Mouse (Mus musculus) CH12.LX (cell line): ENCODE data around the gene Abcd3. TPM values are rescaled to one million over a fixed set of nuclear protein-coding genes. Genes with fewer than 3 reads are reported as not detected.

ENCODE experiments used
- DNase-seq: peaks from one replicate; pipeline ENCODE4 v3.0.0-alpha.2; 2013; ENCODE audit errors: extremely low read depth
- H3K27ac ChIP-seq: 2 replicates; pipeline ENCODE4 v1.5.1; 2012; ENCODE audit warnings: low read depth, mild to moderate bottlenecking, control low read depth, moderate library complexity; ENCODE audit not compliant: insufficient read depth
- H3K27me3 ChIP-seq: replicated peaks from 2 replicates; pipeline ENCODE3; 2012; ENCODE audit warnings: inconsistent platforms
- H3K36me3 ChIP-seq, 2 experiments: replicated peaks in 1 of 2; 2 replicates each; pipeline versions ENCODE3 to v1.6.1; 2012; ENCODE audit warnings: inconsistent platforms in 1 of 2, low read length in 1 of 2, mild to moderate bottlenecking in 1 of 2, mixed read lengths in 1 of 2, moderate library complexity in 1 of 2; ENCODE audit not compliant: control insufficient read depth in 1 of 2, insufficient read depth in 1 of 2
- H3K4me1 ChIP-seq, 2 experiments: 2 replicates each; pipeline ENCODE4 v1.6.1; 2012; ENCODE audit warnings: inconsistent platforms in 1 of 2, moderate library complexity in 1 of 2; ENCODE audit not compliant: insufficient read depth in 2 of 2, control insufficient read depth in 1 of 2
- H3K4me2 ChIP-seq: 2 replicates; pipeline ENCODE4 v1.6.1; 2012; ENCODE audit warnings: low read depth, mild to moderate bottlenecking, control low read depth; ENCODE audit not compliant: poor library complexity, insufficient read depth, severe bottlenecking
- H3K4me3 ChIP-seq, 3 experiments: fragments of 150-350 bp in 1 of 3; sonication (generic) in 1 of 3; replicated peaks in 1 of 3; 2 replicates each; pipeline versions ENCODE3 to v1.5.1; 2011 to 2012; ENCODE audit warnings: low read depth in 2 of 3, low read length in 2 of 3, mild to moderate bottlenecking in 2 of 3, moderate library complexity in 2 of 3, control low read depth in 1 of 3, improper control_type of control experiment in 1 of 3, inconsistent platforms in 1 of 3, mixed read lengths in 1 of 3; ENCODE audit not compliant: poor library complexity in 1 of 3
- H3K79me2 ChIP-seq: replicated peaks from 2 replicates; pipeline ENCODE4 v1.6.1; 2012; ENCODE audit warnings: mild to moderate bottlenecking, moderate library complexity; ENCODE audit not compliant: control insufficient read depth, poor library complexity, insufficient read depth, severe bottlenecking; ENCODE audit errors: extremely low read depth
- H3K9ac ChIP-seq: 2 replicates; pipeline ENCODE4 v1.6.1; 2012; ENCODE audit warnings: low read depth, mild to moderate bottlenecking, control low read depth, moderate library complexity; ENCODE audit not compliant: insufficient read depth
- H3K9me3 ChIP-seq: replicated peaks from 2 replicates; pipeline ENCODE3; 2012; ENCODE audit warnings: low read length, inconsistent platforms, mixed read lengths
- CHD1 ChIP-seq: IDR thresholded peaks from 2 replicates; pipeline ENCODE4 v1.6.1; 2012; ENCODE audit warnings: low read depth, low read length, improper control_type of control experiment, inconsistent platforms
- CHD2 ChIP-seq: IDR thresholded peaks from 2 replicates; pipeline ENCODE4 v1.6.1; 2011; ENCODE audit warnings: low read length, improper control_type of control experiment
- CTCF ChIP-seq, 2 experiments: IDR thresholded peaks in 1 of 2; conservative IDR thresholded peaks in 1 of 2; 2 replicates each; pipeline ENCODE4 v1.5.1; 2011 to 2012; ENCODE audit warnings: low read depth in 2 of 2, low read length in 2 of 2, improper control_type of control experiment in 1 of 2, inconsistent platforms in 1 of 2, mild to moderate bottlenecking in 1 of 2, moderate library complexity in 1 of 2
- ELF1 ChIP-seq: IDR thresholded peaks from 2 replicates; pipeline ENCODE4 v1.6.1; 2014; ENCODE audit warnings: low read depth, mild to moderate bottlenecking, inconsistent platforms, low read length, improper control_type of control experiment
- IRF4 ChIP-seq: IDR thresholded peaks from 2 replicates; pipeline ENCODE4 v1.6.1; 2014; ENCODE audit warnings: low read depth, mild to moderate bottlenecking, inconsistent platforms, low read length, improper control_type of control experiment
- JUND ChIP-seq: conservative IDR thresholded peaks from 2 replicates; pipeline ENCODE4 v1.6.1; 2011; ENCODE audit warnings: low read depth, low read length, improper control_type of control experiment
- KAT2A ChIP-seq: IDR thresholded peaks from 2 replicates; pipeline ENCODE4 v1.6.1; 2012; ENCODE audit warnings: low read length, improper control_type of control experiment, inconsistent platforms; ENCODE audit not compliant: insufficient replicate concordance
- MAFK ChIP-seq: IDR thresholded peaks from 2 replicates; pipeline ENCODE4 v1.6.1; 2011; ENCODE audit warnings: low read length, improper control_type of control experiment; ENCODE audit not compliant: insufficient replicate concordance
- MAZ ChIP-seq: IDR thresholded peaks from 2 replicates; pipeline ENCODE4 v1.6.1; 2012; ENCODE audit warnings: low read depth, mild to moderate bottlenecking, inconsistent platforms, low read length, improper control_type of control experiment, moderate library complexity
- MYC ChIP-seq: IDR thresholded peaks from 2 replicates; pipeline ENCODE4 v1.6.1; 2011; ENCODE audit warnings: low read depth, mild to moderate bottlenecking, improper control_type of control experiment, low read length
- NELFE ChIP-seq: IDR thresholded peaks from 2 replicates; pipeline ENCODE4 v1.6.1; 2011; ENCODE audit warnings: low read depth, low read length, improper control_type of control experiment
- NRF1 ChIP-seq: IDR thresholded peaks from 2 replicates; pipeline ENCODE4 v1.6.1; 2014; ENCODE audit warnings: low read depth, mild to moderate bottlenecking, inconsistent platforms, low read length, improper control_type of control experiment, moderate library complexity
- PAX5 ChIP-seq: IDR thresholded peaks from 2 replicates; pipeline ENCODE4 v1.6.1; 2012; ENCODE audit warnings: low read length, inconsistent platforms, mixed read lengths
- POLR2A ChIP-seq: IDR thresholded peaks from 2 replicates; pipeline ENCODE4 v1.6.1; 2011; ENCODE audit warnings: low read depth, mild to moderate bottlenecking, improper control_type of control experiment, low read length
- RAD21 ChIP-seq: IDR thresholded peaks from 2 replicates; pipeline ENCODE4 v1.6.1; 2011; ENCODE audit warnings: low read depth, mild to moderate bottlenecking, low read length, improper control_type of control experiment, moderate library complexity
- RCOR1 ChIP-seq: conservative IDR thresholded peaks from 2 replicates; pipeline ENCODE4 v1.6.1; 2012; ENCODE audit warnings: low read depth, mild to moderate bottlenecking, inconsistent platforms, low read length, improper control_type of control experiment
- SIN3A ChIP-seq: IDR thresholded peaks from 2 replicates; pipeline ENCODE4 v1.6.1; 2012; ENCODE audit warnings: low read length, improper control_type of control experiment, inconsistent platforms
- SMC3 ChIP-seq: IDR thresholded peaks from 2 replicates; pipeline ENCODE4 v1.6.1; 2011; ENCODE audit warnings: low read depth, low read length, improper control_type of control experiment
- UBTF ChIP-seq: IDR thresholded peaks from 2 replicates; pipeline ENCODE4 v1.6.1; 2012; ENCODE audit warnings: low read depth, mild to moderate bottlenecking, inconsistent platforms, low read length, improper control_type of control experiment, moderate library complexity
- USF1 ChIP-seq: IDR thresholded peaks from 2 replicates; pipeline ENCODE4 v1.6.1; 2014; ENCODE audit warnings: low read depth, mild to moderate bottlenecking, inconsistent platforms, low read length, improper control_type of control experiment
- USF2 ChIP-seq: conservative IDR thresholded peaks from 2 replicates; pipeline ENCODE4 v1.6.1; 2011; ENCODE audit warnings: low read depth, low read length, improper control_type of control experiment
- ZC3H11A ChIP-seq: IDR thresholded peaks from 2 replicates; pipeline ENCODE4 v1.6.1; 2012; ENCODE audit warnings: low read depth, mild to moderate bottlenecking, inconsistent platforms, low read length, improper control_type of control experiment
- ZKSCAN1 ChIP-seq: IDR thresholded peaks from 2 replicates; pipeline ENCODE4 v1.6.1; 2012; ENCODE audit warnings: low read depth, inconsistent platforms, low read length, improper control_type of control experiment, borderline replicate concordance
- ZMIZ1 ChIP-seq: IDR thresholded peaks from 2 replicates; pipeline ENCODE4 v1.6.1; 2012; ENCODE audit warnings: low read depth, mild to moderate bottlenecking, inconsistent platforms, low read length, improper control_type of control experiment
- ZNF384 ChIP-seq: IDR thresholded peaks from 2 replicates; pipeline ENCODE4 v1.6.1; 2012; ENCODE audit warnings: low read depth, low read length, improper control_type of control experiment, inconsistent platforms
- dilution Hi-C: fragments of 300-500 bp; cut with MboI; formaldehyde crosslinking; loops from 2 replicates; pipeline ENCODE4 v1.14.3; 2020; ENCODE audit warnings: low sequenced_read_pairs; ENCODE audit not compliant: extremely low pct_unique_long_range_greater_than_20kb, extremely low pct_ligation_motif_present
- in situ Hi-C: fragments of 300-500 bp; cut with MboI; formaldehyde crosslinking; loops from 3 replicates; pipeline ENCODE4 v1.14.3; 2019; ENCODE audit warnings: low sequenced_read_pairs, low pct_ligation_motif_present, low pct_unique_long_range_greater_than_20kb, mixed read lengths
- polyA plus RNA-seq: library from polyadenylated mRNA; unstranded; fragments of >175 nt; gene quantifications from 2 replicates; pipeline ENCODE4 v1.2.1, GENCODE M21; 2012; ENCODE audit warnings: low read depth; ENCODE audit not compliant: insufficient read length
- total RNA-seq, 2 experiments: library from RNA; depleted of rRNA; stranded (reverse); fragments of 300-350 nt in 1 of 2; fragments of >200 nt in 1 of 2; gene quantifications; 2 replicates each; pipeline ENCODE4 v1.2.3; 2012 to 2014

The Abcd3 gene
- total and polyA plus RNA-seq, 3 experiments: 53.5 to 65.9 (median 53.8) TPM

- H3K4me2 ChIP-seq: no peak overlapping the region
- in situ Hi-C loops: loop anchor here (25.0 kb wide), 1 partner anchor 563 kb away; the partner anchor contains the start of gene Rwdd3
- dilution Hi-C loops: no loop called here
Observed at GRCm38 (mm10) chr3:121725651-121726050, 89.5 kb downstream of the Abcd3 start.

GRCm38 (mm10) chr3:121724553-121724952 is 90.5 kb downstream of the Abcd3 start:
- H3K27me3 ChIP-seq: no peaks in the 10 kb centered on the region
- dilution Hi-C loops: no loop called here

More at GRCm38 (mm10) chr3:121725651-121726050, 89.5 kb downstream of the Abcd3 start:
- Histone ChIP-seq H3K36me3 (peaks cover 0 to 17% of the 10 kb centered on the region in 2 experiments), H3K4me3 (no peak overlapping the region), H3K27ac (no peak overlapping the region), H3K9ac (no peak overlapping the region), H3K4me1 (peaks cover 0 to 30% of the 10 kb centered on the region in 2 experiments; a peak in 2 of 4 replicates), H3K9me3 (no peaks in the 10 kb centered on the region), H3K27me3 (no peaks in the 10 kb centered on the region), H3K79me2 (no peaks in the 10 kb centered on the region)
- no peak for DNase-seq
- no peak for TF ChIP-seq RAD21
- no peak for TF ChIP-seq POLR2A
- TF ChIP-seq CTCF (conservative IDR thresholded peaks at IDR 0.05 in 1 of 2, IDR thresholded peaks at IDR 0.05 in 1 of 2; ENCODE audit: low read depth in 2 of 2, low read length in 2 of 2): no peak
- no peak for TF ChIP-seq ZNF384
- no peak for TF ChIP-seq USF1
- TF ChIP-seq KAT2A: no peak
- TF ChIP-seq JUND: no peak
- no peak for TF ChIP-seq PAX5
- no peak for TF ChIP-seq ZC3H11A
- no peak for TF ChIP-seq IRF4
- no peak for TF ChIP-seq USF2
- TF ChIP-seq NRF1: no peak
- TF ChIP-seq UBTF: no peak
- TF ChIP-seq ZKSCAN1: no peak
- no peak for TF ChIP-seq MYC
- no peak for TF ChIP-seq NELFE
- TF ChIP-seq CHD1: no peak
- no peak for TF ChIP-seq ELF1
- TF ChIP-seq SMC3: no peak

More at GRCm38 (mm10) chr3:121724553-121724952, 90.5 kb downstream of the Abcd3 start:
- no peaks in the 10 kb centered on the region for H3K9me3 ChIP-seq
- no peak overlapping the region for H3K9ac ChIP-seq
- DNase-seq: no peak
- no peak overlapping the region for H3K27ac ChIP-seq
- H3K4me1 ChIP-seq: peaks cover 0 to 31% of the 10 kb centered on the region in 2 experiments; a peak in 2 of 4 replicates
- H3K79me2 ChIP-seq: no peaks in the 10 kb centered on the region
- TF ChIP-seq CHD2 (no peak), RAD21 (no peak), RCOR1 (no peak), NELFE (no peak), SIN3A (no peak), CHD1 (no peak), SMC3 (no peak), MAZ (no peak), ZMIZ1 (no peak), MAFK (no peak), IRF4 (no peak), KAT2A (no peak)
- peaks cover 0 to 8% of the 10 kb centered on the region in 2 experiments for H3K36me3 ChIP-seq
- no peak overlapping the region for H3K4me2 ChIP-seq
- in situ Hi-C loops: loop anchor here (5.0 to 25.0 kb wide), 2 partner anchors 177 to 412 kb away; no protein-coding TSS in a partner anchor
- no peak overlapping the region for H3K4me3 ChIP-seq
